Mouse (Mus musculus) hematopoietic stem cell, adult 5-6 weeks (primary cell): ENCODE measurements around the gene Pdlim4. TPM values are rescaled to one million over a fixed set of nuclear protein-coding genes. Genes with fewer than 3 reads are reported as not detected.
A peak's percentile ranks its signal among the peaks of the same experiment; 100 is the strongest.

Experiments used
- ATAC-seq, 2 experiments: fragments of 125-278 bp in 1 of 2; replicated peaks in 1 of 2; 2 replicates each; pipeline ENCODE4 v1.8.0; 2016 to 2017; ENCODE audit warnings: inconsistent platforms in 2 of 2, mild to moderate bottlenecking in 2 of 2, moderate number of reproducible peaks in 2 of 2, low read depth in 1 of 2, moderate TSS enrichment in 1 of 2; ENCODE audit not compliant: low FRiP score in 2 of 2, poor library complexity in 2 of 2, severe bottlenecking in 2 of 2, insufficient read depth in 1 of 2, low TSS enrichment in 1 of 2
- total RNA-seq: library from RNA; stranded (forward); fragments of 172-1452, 232-1000 nt; gene quantifications from 2 replicates; pipeline ENCODE4 v1.2.3, GENCODE M21; 2017

Pdlim4 gene
- total RNA-seq, 1 experiment from 2014 or later = not detected

DNA sequence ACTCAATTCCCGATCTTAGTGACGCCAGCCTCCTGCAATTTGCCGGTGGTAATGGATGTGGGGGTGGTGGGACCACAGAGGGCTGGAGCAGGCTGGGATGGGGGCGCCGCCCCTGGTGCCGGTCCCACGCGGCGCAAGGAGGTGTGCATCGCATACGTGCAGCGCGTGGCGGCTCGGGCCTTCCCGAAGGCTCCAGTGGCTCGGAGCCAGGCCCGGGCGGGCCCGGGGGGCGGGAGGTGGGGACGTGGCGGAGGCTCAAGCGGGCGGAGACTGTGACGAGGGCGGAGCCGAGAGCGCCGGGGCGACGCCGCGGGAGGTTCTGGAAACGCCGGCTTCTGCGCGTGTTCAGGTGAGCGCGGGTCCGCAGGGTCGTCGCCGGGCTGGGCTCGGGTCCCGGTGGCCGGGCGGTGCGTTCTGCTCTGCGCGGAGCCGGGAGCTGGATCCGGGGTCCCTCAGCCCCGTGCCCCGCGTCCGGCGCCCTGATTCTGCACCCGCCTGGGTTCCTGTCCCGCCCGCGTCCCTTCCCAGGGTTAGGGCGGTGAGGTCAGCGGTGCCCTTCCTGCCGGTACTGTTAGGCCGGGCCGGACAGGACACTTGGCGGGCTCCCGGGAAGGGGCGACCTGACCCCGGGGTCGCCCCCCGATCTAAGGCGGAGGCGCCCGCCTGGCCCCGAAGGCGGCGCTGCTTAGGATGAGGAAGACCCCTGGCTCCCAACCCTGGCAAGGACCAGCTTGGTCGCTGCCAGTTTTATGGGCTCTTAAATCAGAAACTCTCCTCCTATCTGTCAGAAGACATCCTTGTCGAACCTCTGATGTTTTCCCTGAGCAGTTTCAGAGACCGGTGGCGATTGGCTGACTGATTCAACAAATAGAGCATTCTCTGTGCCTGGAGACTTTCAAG is 32.1 kb upstream of the Pdlim4 start:
- peak in 1 of 2 experiments; percentile 51; a peak in 1 of 4 replicates for ATAC-seq

DNA sequence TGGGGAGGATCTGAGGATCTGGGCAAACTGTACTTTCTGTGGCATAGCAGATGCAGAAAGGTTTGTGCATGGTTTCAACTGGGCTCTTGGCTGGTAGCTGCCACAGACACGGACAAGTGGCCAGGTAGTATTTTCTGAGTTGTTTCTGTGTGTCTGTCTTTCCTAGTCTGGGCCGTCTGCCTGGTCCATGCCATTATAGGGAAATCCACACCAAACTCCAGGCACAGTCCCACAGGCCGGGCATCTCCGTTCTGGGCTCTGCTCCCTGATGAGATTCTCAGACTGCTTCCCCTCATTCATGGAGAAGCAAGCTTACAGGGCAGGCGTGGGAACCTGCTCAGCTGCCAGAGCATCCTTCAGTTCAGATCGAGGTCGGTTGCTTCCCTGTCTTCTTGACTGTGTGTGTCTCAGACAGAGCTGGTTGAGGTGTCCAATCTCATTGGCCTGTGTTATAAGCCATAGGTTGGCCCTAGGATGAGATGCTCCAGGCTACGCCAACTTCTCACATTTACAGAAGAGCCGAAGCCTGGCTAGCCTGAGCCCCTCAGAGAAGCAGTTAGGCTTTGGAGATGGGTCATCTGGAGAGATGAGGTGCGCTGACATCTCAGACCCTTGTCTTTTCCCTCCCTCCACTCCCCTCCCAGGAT is 31.4 kb upstream of the Pdlim4 start, which contains the start of gene P4ha2:
Gene P4ha2 (plus strand): TSS at position 51 of the 647 bp plus-strand sequence.
- ATAC-seq = no peak

DNA sequence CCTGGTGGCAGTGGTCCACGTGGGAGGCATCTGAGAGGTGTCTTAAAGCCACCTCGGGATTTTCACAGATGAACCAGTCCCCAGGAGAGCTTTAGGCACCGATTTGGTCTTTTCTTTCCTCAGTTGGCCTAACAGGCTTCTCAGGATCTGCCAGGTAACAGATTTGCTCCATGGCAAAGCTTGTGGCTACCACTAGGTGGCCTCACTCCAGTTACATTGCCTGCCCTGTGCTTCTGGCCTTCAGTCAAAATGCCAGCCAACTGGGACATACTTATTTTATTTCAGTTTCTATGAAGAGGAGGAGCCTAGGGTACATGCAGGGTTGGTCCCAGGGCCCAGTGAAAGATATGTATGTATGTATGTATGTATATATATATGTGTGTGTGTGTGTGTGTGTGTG is 24.2 kb upstream of the Pdlim4 start:
- peak in 1 of 2 experiments; percentile 56; a peak in 1 of 4 replicates for ATAC-seq

DNA sequence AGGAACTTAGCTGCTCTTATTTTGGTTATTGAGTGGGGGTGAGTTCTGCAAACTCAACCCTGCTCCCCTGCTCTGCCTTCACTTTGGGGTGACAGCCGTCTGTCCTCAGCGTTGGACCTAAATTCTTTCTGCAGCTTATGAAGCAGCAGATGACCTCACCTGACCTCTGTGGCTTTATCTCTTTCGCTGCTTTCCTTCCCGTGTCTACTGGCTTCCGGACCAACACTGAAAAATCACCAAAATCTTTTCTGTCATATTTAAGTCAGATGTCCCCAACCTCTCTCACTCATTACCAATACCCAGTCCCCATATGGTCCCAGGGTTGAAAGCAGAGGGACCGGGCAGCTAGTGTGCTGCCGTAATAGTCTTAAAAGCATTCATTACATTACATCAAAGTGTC is 23.4 kb upstream of the Pdlim4 start:
- ATAC-seq = no peak

DNA sequence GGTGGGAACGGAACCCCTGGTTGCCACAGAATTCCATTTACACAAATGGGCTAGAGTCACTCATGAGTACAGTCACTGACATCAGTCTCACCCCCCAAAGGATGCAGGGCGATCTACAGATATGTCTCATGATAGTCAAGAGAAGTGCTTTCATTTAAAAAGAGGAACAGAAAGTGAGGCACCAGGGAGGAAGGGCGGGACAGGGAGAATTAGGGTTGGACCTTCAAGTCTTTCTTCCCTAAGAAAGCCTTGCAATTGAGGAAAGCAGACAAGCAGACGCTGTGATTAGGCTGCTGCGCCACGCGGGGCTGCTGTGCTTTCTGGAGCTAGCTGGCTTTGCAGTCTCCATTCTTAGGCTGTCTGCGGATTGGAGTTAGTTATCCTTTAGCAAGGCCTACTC is 22.9 kb upstream of the Pdlim4 start:
- ATAC-seq = peak; percentile 55 to 60

DNA sequence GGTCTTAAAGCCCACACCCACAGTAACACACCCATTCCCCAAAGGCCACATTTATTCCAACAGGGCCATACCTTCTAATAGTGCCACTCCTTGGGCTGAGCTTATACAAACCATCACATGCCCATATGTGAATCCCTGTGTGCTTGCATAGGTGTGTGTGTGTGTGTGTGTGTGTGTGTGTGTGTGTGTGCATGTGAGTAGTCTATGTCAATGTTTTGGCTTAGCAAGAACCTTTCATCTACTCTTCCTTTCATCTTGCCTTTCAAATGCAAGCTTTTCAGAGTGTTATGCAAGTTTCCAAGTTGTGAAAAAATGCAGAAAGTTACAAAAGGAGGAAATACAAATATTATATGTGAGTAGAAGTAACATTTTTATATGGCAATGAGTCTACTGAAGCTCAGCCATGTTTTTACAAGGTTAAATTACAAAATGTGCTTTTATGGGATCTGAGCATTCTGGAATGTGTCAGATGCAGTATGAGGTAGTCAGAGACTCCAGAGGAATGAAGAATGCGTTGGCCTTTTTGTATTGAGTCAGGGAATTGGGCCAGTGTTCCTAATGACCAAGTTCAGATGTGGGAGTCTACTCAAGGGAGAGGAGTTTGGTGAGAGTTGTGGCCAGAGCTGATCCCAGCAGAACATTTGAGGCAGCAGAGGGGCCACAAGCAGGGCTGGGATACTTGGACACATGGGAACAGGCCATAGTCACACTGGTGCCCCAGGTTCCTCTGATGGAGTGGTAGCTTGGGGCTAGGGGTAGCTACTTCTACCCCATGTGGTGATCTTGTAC is 21.5 kb upstream of the Pdlim4 start:
- no peak for ATAC-seq

DNA sequence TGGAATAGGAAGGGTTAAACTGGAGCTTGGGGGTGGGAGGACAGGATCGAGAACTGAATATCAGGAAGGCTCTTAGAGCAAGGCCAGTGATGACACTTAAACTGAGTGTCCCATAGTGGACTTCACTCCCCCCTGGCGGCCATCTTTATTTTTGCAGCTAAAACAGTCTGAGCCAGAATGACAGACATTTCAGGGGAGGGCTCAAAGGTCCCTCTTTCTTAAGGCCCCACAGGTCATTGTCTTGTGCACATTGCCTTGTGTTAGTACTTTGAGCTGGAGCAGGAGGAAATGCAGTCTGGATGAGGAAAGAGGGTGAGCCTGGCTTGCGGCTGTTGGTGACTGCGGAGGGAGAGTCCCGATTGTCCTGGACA is 20.1 kb upstream of the Pdlim4 start:
- ATAC-seq = peak; percentile 58 to 72; a peak in 3 of 4 replicates

DNA sequence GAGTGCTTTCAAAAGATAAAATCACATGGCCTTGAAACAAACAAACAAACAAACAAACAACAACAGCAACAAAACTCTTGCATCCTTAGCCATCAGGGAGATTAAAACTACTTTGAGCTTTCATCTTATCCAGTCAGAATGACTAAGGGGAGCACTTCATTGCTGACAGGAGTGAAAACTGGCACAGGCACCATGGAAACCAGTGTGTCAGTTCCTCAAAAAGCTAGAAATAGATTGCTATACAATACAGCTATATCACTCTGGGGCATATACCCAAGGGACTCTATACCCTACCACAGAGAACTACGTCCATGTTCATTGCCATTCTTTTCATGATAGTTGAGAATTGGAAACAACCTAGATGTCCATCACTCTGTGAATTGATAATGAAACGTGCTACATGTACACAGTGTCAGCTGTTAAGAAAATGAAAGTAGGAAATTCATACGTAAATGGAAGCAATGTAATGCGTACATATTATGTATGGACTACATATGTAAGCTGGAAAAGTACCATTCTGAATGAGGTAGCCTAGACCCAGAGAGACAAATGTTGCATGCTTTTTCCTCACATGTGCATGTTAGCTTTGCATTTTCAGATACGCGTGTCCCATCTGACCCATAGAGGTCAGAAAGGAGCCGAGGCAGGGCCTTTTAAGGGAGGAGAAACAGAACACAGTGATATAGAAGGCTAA is 19.6 kb upstream of the Pdlim4 start:
- peak; percentile 34 to 41; a peak in 2 of 4 replicates for ATAC-seq

DNA sequence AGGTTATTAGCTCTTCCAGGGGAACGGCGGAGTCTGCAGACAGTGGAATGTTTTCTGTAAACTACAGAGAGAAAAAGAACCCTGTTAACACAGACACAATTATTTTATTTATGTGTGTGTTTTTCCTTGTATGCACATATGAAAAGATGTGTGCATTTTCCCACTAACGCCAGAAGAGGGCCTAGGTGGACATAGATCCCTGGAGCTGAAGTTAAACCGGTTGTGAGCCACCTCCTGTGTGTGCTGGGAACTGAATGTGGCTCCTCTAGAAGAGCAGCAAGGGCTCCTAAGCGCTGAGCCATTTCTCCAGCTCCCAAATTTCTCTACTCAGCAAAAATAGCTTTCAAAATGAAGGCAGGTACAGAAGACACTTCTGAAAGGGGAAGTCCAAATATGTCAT is 17.0 kb upstream of the Pdlim4 start:
- ATAC-seq = no peak

DNA sequence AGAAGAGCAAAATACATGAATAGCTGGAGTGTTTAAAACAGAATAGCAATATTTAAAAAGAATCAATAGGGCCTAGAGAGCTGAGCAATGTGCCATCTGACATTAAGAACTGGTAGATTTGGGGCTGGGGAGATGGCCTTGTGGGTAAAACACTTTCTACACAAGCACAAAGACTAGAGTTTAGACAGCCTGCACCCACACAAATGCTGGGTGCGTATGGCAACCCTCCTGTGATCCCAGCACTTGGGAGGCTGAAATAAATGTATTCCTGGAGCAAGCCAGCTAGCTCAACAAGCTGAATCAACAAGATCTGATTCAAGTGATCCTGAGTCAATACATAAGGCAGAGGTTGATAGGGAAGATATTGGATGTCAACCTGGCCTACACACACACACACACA is 16.2 kb upstream of the Pdlim4 start:
- ATAC-seq = no peak

DNA sequence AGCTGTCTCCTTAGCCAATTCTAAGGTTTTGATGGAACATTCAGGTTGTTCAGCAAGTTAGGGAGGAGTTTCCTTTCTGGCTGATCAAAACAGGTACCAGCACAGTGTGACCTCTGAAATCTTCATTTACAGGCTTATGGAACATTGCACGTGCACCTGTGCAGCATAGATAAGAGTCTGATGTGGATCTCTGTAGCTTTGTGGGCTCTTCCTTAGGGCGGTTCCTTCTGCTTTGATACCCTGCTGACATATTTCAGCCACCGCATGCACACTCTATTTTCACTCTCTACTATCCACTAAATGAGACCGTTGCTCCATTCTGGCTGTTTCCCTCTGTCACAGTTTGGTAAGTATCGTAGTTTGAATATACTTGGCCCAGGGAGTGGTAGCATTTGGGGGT is 13.9 kb upstream of the Pdlim4 start:
- no peak for ATAC-seq

DNA sequence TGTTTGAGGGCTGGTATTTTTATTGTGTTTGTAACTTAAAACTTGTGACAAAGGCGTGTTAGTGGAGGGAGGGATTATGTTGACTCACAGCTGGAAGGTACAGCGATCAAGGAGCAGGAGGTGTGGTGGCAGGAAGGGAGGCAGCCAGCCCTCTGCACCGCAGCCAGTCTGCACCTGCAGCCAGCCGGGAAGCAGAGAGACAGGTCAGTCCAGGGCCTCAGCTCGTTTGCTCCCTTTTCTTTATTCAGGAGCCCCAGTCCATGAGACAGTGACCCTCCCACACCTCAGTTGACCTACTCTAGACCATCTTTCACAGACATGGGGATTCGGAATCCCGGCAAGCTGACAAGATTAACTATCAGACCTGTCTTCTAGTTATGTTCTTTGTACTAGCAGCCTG is 11.6 kb upstream of the Pdlim4 start:
- no peak for ATAC-seq

DNA sequence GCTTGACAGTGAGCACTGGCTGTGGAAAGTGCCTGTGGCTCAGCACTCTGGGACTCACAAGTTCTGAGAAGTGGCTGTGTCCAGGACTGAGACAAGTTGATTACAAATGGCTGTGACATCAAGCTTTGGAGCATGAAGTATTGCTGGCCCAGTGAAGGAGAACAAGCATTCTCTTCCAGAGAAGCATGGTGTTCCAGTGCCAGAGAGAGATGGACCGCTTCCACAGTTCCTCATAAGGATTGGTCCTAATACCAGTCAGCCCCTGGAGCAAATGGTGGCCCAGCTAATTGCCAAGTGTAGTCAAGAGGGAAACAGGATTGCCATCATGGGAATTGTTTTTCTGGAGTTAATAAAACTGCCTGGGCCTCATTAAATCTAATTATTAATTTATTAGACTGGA is 7.3 kb upstream of the Pdlim4 start:
- ATAC-seq = 0 out of 4 replicates have a peak, but pooled peaks of 1 of the 2 experiments have one; percentile 27

DNA sequence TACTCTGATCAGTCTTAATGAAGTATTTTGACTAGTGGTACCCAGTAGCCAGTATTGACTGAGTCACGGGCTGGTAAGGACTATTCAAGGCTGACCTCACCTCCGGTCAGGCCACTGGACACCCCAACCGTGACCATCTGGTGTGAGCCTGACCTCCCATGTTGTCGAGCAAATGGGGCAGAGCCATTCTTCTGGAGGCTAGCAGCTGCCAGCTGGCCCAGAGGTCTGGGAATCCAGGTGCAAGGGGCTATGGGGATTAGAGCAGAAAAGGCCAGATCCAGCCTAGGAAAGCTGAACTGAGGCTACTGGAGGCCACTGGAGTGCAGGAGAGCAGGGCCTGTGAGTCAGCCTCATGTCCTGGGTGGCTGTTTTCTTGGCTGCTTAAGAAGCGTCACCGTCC is 6.5 kb upstream of the Pdlim4 start:
- ATAC-seq = no peak

DNA sequence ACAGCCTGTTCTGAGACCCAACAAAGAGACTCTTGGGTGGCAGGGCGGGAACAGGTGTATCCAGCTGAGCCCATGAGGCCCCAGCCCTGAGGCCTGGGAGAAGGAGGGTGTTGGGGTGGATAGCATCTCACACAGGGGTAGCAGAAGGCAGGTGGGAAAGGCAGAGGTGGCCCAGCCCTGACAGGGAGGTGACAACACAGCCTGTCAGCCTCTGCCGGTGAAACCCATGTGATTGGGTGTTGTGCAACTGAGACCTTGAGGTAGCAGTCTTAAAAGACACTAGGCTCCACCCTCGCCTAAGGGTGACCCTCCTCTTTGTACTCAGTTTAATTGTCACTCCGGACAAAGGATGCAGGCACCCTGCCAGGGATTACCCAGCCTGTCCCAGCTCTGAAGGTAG is 4.5 kb upstream of the Pdlim4 start:
- ATAC-seq = no peak

DNA sequence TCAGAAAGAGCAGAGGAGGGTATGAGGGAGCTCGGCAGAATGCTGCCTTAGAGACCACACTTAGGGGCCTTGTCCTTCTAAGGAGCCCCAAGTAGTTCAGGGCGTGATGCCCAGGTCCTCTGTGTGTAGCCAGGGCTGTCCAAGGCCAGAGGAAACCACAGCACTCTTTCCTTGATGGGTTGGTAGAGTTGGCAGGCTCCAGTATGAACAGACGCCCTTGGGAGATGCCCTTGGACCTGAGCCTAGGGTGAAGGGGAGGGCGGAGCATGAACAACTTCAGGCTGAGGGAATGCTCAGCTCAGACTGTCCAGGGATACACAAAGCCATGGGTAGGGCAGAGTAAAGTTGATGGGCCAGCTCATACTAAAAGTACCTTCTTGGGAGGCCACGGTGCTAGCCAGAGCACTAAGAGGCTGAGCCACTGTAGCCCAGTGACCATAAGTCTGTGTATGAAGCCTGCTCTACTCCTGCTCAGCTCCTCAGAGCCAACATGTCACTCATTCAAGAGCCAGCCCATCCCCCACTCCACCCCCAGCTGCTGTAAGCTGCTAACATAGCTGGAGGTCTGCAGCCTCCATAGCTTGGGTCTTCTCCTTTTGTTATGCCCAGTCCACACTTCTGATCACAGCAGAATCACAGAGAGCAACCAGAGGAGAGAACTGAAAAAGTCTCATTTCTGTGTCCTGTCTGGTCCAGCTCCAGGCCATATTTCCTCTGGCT is 3.1 kb upstream of the Pdlim4 start:
- no peak for ATAC-seq
